Mouse (Mus musculus): Measurements from ENCODE around the gene Rpn1.

The Rpn1 gene

DNA sequence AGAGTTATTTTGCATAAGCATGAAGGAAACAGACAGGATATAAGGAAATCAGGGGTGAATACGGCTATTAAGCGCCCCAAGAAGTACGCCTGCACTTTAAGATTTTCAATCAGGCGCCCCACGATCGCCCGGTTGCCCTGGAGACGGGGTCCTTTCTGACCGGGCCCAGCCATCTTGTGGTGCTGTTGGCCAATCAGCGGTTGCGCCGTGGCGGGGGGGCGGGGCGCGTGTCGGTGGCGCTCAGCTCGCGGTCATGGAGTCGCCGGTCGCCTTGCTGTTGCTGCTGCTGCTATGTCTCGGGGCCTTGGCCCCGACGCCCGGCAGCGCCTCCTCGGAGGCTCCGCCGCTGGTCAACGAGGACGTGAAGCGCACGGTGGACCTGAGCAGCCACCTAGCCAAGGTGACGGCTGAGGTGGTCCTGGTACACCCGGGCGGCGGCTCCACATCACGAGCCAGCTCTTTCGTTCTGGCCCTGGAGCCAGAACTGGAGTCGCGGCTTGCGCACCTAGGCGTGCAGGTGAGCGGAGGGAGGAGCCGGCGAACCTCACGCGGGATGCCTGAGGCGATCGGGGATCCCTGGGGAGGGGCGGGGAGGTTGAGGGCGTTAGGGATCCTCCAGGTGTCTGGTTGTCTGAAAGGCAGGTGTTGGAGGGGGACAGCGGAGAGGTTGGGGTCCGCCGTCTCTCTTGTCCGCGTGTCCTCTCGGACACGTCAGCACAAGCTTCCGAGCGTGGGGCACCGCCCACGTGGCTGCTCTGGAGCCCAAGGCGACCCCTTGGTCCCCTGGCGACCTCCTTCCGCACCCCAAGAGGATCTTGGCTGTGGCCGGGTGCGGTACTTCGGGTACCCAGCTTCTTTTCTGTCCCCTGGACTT, at the start of gene Rpn1:
TSS of gene Rpn1 (plus strand) at position 205 of the 874 bp plus-strand sequence.
- DNase-seq (ENCODE audit: low spot score) = peak; percentile 98

DNA sequence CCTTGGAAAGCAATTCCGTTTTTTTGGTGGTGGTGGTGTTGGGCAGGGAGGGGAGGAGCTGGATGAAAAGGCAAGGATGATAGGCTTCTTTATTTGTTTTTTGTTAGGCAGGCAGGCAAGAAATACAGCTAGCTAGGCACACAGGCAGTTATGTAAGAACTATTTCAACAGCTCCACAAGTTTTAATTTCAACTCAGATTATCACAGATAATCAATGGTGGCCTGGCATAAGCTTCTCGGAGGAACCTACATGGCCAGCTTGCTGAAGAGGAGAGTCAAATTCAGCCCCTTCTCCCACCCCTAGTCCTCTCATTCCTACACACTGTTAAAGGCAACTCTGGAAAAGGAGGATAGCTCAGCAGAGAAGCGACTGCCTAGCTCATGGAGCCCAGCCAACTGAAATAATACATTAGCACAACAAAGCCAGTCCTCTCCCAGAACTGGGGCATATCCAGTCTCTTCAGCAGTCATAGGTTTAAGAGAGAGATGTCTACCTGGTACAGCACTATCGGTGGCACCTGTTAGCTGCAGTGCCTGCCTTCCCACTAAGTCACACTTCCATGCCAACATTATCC, 46.7 kb upstream of the Rpn1 start:
- DNase-seq (ENCODE audit: low spot score) = no peak

DNA sequence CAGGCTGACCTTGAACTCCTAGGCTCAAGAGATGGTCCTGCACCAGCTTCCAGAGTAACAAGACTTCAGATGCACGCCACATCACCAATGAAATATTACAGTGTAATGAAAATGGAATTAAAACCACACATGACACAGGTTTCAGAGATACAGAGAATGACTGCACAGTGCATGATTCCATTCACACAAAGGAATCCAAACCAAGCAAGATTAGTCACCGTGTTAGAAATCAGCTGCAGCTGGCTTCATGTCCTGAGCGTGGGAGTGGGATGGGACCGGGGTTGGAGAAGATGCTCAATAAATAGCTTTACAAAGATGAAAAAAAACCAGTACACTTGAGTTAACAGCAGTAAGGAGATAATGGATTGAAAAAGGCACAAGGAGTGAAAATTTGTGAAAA, 44.9 kb upstream of the Rpn1 start:
- no peak for DNase-seq (ENCODE audit: low spot score)

DNA sequence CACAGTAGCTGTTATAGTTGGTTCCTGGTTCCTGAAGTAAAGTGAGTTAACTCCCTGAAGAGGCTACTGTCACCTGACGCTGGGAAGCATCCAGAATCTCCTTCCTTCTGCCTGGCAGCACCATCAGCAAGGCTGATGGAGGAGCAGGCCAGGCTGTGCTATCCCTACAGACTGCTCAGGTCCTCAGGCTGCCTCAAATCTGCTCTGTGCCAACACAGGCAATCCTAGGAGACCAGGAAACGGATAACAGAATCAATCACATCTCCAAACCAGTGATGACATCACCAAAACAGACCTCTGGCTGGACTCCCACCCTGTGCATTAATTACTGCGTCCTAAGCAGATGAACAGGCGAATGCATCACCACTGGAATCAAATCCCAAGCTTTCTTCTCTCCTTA, 43.1 kb upstream of the Rpn1 start:
- no peak for DNase-seq (ENCODE audit: low spot score)

DNA sequence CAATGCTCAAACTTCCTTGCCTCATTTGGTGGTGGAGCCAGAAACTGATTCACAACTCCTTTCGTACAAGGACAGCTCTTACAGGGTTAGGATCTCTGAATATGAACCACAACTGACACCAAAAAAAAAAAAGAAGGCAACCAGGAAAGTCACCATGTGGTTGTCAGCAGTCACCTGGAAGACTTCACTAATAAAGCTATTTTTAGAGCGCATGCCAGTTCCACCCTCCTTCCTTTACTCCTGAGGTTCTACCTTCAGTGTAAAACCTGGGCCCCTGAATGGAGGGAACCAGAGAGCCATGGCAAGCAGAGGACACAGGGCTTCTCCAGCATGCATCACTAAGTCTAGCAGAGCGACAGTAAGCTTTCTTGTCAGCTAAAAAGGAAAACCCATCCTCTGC, 41.9 kb upstream of the Rpn1 start:
- no peak for DNase-seq (ENCODE audit: low spot score)

DNA sequence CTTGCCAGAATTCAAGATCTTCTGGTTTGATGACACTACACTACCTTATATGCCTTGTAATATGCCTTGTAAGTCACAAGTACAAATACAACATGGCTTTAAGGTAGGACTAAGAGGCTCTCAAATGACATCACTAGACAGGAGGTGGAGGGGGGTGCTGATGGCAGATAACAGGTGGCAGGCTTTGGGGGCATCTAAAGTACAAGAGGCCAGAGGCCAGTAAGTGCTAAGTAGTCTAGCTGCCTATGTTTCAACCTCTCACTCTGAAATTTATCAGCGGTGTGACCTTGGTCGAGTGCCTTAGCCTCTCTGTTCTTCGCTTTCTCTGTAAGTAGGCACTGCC, 40.1 kb upstream of the Rpn1 start:
- no peak for DNase-seq (ENCODE audit: low spot score)

DNA sequence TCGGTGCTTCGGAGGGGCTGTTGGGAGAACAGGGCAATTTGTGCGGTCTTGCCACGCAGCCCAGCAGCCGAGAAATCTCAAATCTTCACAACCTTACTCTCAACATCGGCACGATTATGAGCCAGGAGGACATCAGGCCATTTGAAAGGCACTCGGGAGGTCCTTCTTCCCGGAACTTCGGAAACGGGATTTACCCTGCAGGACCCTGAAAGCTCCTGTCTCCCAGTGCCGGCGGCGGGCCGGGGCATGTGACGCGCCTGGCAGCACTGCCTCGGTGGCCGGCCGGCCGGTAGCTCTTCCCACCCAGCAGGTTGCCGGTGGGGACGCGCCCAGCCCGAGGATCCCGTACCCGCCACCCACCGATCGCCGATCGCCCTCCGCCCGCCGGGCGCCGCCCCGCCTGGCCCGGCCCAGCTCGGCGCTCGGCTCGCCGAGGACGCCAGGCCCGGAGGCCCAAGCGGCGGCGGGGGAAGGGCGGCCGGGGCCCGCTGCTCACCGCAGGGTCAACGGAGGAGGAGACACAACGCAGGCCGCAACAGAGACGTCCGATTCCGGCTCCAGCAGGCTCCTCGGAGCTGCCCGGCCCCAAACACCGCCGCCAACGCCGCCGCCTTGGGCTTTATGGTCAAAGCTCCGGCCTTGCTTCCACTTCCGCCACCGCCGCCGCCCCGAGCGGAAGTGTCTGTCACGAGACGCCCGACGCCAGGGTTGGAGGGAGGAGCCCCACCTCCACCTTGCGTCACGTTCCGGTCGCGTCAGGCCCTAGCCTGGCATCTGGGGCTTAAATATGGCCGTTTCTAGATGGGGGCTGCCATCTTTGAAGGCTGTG, 39.5 kb upstream of the Rpn1 start, which contains the start of gene Rab7:
TSS of gene Rab7 (minus strand) at position 694 of the 829 bp plus-strand sequence.
- peak; percentile 84 for DNase-seq (ENCODE audit: low spot score)

DNA sequence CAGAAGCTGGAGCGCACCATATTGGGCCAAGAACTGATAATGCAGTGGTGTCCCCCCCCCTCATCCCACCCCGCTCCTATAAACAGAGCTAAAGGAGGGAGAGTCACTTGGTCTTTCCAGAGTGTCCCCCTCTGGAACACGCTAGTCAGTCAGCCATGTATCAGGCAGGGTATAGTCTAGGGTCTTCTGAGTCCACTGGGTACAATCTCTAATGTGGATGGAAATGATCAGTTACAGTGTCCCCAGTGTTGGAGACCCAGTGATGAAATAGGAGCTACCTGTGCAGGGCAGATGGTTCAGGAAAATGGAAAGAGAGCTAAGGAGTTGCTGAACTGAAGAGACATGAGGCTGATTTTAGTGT, 38.9 kb upstream of the Rpn1 start:
- no peak for DNase-seq (ENCODE audit: low spot score)

DNA sequence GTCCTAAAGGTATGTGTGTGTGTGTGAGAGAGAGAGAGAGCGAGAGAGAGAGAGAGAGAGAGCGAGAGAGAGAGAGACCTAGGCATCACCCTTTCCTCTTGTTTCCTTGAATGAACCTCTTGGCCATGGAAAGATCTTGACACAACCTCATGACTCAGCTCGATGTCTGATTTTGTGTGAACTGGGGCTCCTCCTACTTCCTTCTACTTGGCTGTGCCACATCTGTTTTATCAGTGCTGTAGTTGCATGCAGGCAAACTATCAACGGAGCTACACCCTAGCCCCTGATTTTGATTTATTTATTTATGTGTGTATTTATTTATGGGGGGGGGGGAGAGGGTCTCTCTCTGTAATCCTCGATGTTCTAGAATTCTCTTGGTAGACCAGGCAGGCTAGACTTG, 36.4 kb upstream of the Rpn1 start:
- DNase-seq (ENCODE audit: low spot score) = no peak

DNA sequence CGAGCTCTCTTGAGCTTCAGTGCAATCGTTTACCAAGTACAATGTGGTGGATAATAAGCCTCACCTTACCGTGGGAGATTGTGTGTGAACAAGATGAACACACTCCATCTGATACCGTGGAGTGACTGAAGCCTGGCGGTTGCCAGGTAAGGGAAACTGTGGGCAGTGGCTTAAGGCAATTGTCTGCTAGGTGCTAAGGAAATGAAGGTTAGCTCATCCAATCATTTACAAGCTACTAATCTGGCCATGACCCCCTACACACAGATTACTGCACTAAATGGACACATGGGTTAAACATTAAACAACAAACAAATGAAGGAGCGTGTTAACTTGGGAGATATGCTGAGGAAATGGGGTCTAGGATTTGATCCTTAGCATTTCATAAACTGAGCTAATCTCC, 35.3 kb upstream of the Rpn1 start:
- DNase-seq (ENCODE audit: low spot score) = no peak

DNA sequence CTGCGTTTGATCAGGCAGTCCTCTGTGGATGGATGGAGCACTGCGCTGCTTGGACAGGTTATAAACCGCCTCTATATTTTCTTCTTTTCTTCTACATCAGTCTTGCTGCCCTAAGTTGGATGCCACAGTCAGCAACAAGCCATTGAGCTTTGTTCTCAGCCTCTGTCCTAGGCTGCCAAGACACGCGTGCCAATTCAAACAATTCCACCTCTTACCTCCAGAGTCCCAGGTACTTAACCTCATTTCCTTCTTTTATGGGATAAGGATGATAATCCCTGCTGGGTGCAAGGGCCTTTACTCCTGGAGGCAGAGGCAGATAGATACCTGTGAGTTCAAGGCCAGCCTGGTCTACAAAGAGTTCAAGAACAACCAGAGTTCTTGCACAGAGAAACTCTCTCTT, 33.1 kb upstream of the Rpn1 start:
- DNase-seq (ENCODE audit: low spot score) = no peak

DNA sequence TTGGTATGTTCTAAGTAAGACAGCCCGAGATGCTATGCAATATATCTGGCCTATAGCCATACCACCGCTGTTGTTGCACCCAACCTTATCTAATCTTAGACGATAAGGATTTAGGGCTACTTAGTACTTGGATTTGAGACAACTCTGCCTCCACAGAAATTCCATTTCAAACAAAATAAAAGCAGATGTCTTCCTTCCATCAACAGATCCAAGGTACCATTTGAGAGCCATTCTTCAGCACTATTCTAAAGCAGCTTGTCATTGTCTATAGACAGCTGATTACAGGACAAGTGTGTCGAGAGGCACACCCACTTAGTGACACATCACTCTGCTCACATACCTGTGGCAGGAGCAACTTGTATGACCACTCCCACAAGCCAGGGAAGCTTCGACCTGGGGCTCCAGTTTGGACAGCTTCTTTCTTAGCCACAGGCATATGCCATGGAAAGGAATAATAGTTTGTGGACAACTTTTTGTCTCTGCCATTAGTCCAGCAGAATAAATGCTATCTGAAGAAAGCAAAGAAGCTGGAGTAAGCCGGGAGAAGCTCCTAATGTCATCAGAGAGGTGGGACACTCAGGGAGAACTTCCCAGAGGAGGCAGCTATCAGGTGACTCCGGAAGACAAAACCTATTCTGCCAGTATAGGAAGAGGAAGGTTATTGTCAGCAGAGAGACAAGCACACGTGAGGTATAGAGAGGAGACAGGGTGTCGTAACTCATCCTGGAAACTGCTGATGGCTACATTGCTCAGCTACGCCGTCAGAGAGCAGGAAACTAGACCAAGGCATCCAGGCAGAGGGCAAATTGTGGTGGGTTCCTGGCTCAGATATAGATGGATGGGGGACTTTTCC, 30.8 kb upstream of the Rpn1 start:
- no peak for DNase-seq (ENCODE audit: low spot score)

DNA sequence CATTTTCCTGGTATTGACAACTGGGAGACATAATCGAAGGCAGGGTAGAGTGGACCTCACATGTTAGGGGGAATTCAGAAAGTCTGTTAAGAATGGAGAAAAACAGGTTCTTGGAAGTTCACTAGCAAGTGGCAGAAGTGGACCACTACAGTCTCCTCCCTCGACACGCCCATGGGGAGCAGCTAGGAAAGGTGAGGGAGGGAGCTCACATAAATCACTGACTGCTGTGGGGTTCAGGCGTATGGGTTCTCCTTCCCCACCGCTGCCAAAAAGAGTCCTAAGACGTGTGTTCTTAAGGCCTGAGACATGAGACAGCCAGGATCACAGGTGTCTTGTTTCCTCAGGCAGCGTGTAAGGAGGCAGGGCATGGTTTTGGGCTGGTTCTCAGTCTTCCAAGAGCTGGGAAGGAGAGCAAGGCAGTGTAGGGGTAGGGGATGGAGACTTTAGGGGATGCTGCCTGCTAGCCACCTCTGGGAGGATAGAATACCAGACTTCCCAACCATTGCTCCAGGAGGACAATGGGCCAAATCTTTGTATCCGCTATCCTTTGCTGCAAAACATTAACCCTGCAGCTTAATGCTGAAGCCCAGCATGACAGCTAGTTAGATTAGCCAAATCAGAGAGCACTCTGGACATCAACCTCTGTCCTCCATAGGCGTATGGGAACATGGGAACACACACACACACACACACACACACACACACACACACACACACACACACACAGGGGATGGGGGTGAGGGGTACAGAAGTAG, 30.0 kb upstream of the Rpn1 start:
- no peak for DNase-seq (ENCODE audit: low spot score)

DNA sequence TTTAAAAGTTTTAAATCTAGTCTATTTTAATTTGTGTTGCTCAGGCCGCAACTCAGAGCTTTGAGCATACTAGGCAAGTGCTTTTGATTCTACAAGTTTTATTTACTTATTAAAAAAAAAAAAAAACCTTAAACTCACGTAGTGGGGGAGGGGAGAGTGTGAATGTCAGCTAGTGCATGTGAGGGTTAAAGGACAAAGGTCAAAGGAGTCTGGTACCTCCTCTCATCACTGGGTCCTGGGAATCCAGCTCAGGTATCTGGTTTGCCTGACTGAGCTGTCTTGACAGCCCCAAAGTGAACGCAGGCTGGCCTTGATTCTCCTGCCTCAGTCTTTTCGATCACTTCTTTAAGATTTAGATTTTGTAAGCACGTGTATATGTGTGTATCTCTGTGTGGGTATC, 28.6 kb upstream of the Rpn1 start:
- no peak for DNase-seq (ENCODE audit: low spot score)

DNA sequence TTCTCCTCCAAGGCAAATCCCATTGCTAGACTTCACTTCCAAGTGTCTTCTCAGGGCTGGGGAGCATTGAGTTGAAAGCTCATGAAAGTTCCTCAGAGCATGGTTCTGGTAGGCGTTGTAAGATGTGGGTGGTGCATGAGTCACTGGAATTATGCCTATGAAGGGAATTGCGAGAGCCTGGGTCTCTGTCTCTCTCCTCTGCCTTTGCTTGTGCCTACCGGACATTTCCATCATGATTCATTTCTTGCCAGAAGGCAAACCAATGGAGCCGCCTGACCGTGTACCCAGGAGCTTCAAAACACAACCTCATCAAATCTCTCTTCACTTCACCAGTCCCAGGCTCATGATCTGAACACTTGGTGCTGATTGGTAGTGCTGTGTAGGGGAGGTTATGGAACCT, 27.4 kb upstream of the Rpn1 start:
- no peak for DNase-seq (ENCODE audit: low spot score)

DNA sequence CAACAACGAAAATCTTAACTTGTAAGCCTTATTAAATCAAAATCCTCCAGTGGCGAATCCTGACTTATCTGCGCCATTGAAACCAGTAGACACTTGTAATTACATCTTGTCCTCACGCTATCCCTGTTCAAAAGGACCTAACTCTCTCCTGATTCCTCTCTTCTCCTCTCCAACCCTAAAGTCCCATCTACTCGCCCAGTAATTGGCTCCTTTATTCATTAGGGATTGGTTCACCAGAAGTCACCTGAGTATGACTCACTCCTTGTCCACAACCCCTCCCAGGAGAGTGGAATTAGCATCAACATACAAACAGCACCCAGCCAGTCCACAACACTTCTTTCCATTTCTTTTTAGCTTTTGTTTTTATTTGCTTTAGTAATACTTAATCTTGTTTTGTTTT, 24.4 kb upstream of the Rpn1 start:
- no peak for DNase-seq (ENCODE audit: low spot score)

DNA sequence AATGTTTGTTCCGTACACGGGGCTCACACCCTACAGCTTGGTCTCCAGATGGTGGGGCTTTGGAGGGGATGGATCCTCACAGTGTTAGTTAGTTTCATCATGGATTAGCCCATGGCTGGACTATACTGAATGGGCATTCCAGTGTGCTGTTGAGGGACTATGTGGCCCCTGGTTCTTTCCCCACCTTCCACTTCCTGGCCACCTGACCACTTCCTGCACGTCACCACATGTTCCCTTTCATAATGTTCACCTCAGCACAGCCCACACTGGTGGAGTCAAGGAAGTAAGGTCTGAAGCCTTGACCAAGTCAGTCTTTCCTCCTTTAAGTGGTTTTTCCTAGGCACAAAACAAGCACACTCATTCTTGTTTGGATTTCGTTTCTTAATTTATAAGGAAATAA, 23.7 kb upstream of the Rpn1 start:
- no peak for DNase-seq (ENCODE audit: low spot score)

DNA sequence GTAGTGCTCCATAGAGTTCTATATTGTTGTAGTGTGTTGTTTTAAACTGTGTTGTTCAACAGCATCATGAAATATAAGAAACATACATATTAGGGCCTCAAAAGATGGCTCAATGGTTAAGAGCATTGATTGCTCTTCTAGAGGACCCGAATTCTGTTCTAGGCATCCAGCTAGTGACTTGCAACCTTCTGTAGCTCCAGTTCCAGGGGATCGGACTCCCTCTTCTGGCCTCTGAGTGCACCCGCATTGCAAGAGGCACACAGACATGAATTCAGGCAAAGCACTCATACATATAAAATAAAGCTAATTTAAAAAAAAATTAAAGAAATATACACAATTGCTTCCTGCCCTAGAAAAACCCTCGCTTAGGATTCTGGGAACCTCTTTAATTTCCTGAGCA, 22.9 kb upstream of the Rpn1 start:
- no peak for DNase-seq (ENCODE audit: low spot score)

DNA sequence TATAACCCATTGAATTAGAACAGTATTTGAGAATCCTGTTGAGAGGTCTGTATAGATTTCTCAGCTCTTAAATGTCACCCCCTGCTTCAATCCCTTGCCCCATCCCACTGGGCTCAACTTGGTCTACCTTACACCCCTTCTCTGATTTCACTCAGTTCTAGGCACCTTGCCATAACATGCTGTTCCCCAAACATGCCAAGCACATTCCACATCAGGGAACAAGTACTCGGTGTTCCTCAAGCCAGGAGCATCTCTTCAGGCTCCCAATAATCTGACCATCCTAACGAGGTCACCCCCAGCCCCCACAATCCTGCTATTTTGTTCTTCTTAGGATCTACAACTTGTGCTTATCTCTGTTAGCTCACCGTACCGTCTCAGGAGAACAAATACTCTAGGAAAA, 21.9 kb upstream of the Rpn1 start:
- DNase-seq (ENCODE audit: low spot score) = no peak

DNA sequence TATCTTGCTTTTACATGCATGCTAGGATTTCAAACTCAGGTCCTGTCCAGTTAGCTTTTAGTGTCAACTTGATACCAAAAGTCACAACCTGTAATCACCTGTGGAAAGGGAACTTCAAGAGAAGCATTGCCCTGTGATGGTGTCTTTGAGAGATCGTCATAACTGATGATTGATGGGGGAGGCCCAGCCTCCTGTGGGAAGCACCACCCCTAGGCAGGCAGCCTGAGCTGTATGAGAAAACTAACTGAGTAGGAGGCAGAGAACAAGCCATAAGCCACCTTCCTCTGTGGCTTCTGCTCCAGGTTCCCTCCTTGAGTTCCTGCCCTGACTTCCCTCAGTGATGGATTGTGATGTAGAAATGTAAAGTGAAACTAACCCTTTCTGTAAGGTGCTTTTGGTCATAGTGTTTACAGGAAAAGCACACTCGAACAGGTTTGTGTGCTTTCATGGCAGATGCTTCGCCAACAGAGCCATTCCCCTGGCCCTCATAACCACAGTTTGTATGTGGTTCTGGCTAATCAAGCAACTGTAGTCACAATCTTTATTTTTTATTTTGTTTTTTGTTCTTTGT, 20.1 kb upstream of the Rpn1 start:
- DNase-seq (ENCODE audit: low spot score) = no peak

DNA sequence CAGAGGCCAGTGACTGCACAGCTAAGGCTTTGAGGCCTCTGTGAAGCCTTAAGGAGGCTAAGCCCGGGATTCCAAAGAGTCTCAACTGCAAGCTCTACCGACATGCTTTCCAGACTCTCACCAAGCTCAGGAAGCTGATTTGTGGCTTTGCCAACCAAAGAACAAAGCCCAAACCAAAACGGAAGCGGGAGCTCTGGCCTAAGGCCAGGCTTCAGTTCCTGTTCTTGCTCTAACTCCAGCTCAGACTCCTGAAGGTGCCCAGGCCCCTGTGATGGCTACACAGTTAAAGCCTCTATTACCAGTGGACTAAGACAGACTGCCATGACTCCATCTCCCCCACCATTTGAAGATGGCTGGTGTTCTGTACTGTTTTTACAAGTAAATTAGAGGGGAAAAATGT, 19.2 kb upstream of the Rpn1 start:
- DNase-seq (ENCODE audit: low spot score) = no peak

Data from ovary, postnatal 10 days (tissue).